Mouse (Mus musculus) olfactory bulb, adult 2 months (tissue): Measurements from ENCODE around the gene C8b.

Experiments
- CTCF ChIP-seq: fragments of 200-500 bp; IDR thresholded peaks from 2 replicates; pipeline ENCODE4 v1.5.1; 2012; ENCODE audit warnings: low read depth, mild to moderate bottlenecking, low read length, moderate library complexity; ENCODE audit not compliant: insufficient read depth
- POLR2A ChIP-seq: fragments of 200-500 bp; IDR thresholded peaks from 2 replicates; pipeline ENCODE4 v1.6.1; 2012; ENCODE audit warnings: mild to moderate bottlenecking, low read depth, low read length, moderate library complexity; ENCODE audit not compliant: insufficient read depth

- TF ChIP-seq POLR2A = no peak
- no peak for TF ChIP-seq CTCF
These were observed 41.9 kb upstream of the C8b start for GRCm38 (mm10) chr4:104724258-104724657.
